Comparison of ENCODE assay signal across 36 mouse cellular contexts in the genomic region with DNA sequence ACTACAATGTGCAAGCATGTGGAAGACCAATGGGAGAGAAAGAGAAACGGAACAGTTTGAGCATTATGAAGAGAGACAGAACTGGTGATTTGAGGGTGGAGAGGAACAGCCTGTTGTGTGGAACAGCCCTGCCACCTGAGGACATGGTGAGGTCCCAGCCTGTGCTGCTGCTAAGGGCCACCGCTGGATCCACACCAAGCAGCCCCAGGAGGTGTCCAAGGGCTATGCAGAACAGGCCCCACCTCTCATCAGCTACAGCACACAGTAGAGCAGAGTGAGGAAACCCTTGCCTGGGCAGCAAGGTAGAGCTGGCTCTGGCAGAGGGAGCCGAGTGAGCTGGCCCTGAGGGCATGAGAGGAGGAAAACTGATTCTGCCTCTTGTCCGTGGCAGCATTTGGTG. TPM values are rescaled to one million over a fixed set of nuclear protein-coding genes. Genes with fewer than 3 reads are reported as not detected.
DNase-seq lines count a peak whose midpoint lies in the region; ATAC-seq and TF ChIP-seq lines count a peak whose summit lies in the region.
"Had no signal": no experiment of that assay in that cellular context is flagged by ENCODE, and none has a peak within 500 bp of the region (broad histone marks: within the 10 kb centered on the region; RNA-seq: fewer than 3 reads in every experiment).

No protein-coding gene starts in this region.

- H3K4me2 ChIP-seq in forebrain, embryonic 13.5 days: no peak overlapping the region
- no peak overlapping the region for H3K4me2 ChIP-seq in forebrain, embryonic 11.5 days (ENCODE audit: low read depth, low read length, severe bottlenecking)
- H3K4me2 ChIP-seq in kidney, embryonic 14.5 days (replicated peaks; ENCODE audit: low read depth, low read length): no peak overlapping the region
- H3K4me2 ChIP-seq in neural tube, embryonic 14.5 days (ENCODE audit: low read depth, low read length): no peak overlapping the region
- H3K4me2 ChIP-seq in neural tube, embryonic 15.5 days: no peak overlapping the region
- H3K4me2 ChIP-seq: embryonic facial prominence, embryonic 12.5 days; hindbrain, embryonic 13.5 days; intestine, embryonic 15.5 days had no signal

- TF ChIP-seq CTCF in gastrocnemius, adult 2 months (IDR thresholded peaks at IDR 0.05): no peak

- no peak overlapping the region for H3K9ac ChIP-seq in forebrain, embryonic 13.5 days
- H3K9ac ChIP-seq in forebrain, embryonic 11.5 days (ENCODE audit: low read length): no peak overlapping the region
- no peak overlapping the region for H3K9ac ChIP-seq in kidney, embryonic 14.5 days (ENCODE audit: low read depth, low read length)
- H3K9ac ChIP-seq in neural tube, embryonic 14.5 days (replicated peaks; ENCODE audit: low read depth, low read length): no peak overlapping the region
- H3K9ac ChIP-seq in neural tube, embryonic 15.5 days (replicated peaks): no peak overlapping the region
- H3K9ac ChIP-seq: embryonic facial prominence, embryonic 12.5 days; forebrain, postnatal 0 days; hindbrain, embryonic 13.5 days; intestine, embryonic 15.5 days had no signal

- H3K27ac ChIP-seq in forebrain, embryonic 13.5 days: no peak overlapping the region
- H3K27ac ChIP-seq in forebrain, embryonic 11.5 days (ENCODE audit: low read depth, low read length): no peak overlapping the region
- H3K27ac ChIP-seq in kidney, embryonic 14.5 days (ENCODE audit: low read depth, low read length): no peak overlapping the region
- H3K27ac ChIP-seq in neural tube, embryonic 14.5 days (ENCODE audit: low read depth, low read length): no peak overlapping the region
- no peak overlapping the region for H3K27ac ChIP-seq in neural tube, embryonic 15.5 days (replicated peaks)
- H3K27ac ChIP-seq in gastrocnemius, adult 2 months: no peak overlapping the region
- H3K27ac ChIP-seq: embryonic facial prominence, embryonic 12.5 days; heart, embryonic 10.5 days; hindbrain, embryonic 10.5 days; hindbrain, embryonic 13.5 days; intestine, embryonic 15.5 days had no signal

- no peaks in the 10 kb centered on the region for H3K27me3 ChIP-seq in forebrain, embryonic 13.5 days
- H3K27me3 ChIP-seq in forebrain, embryonic 11.5 days (ENCODE audit: control insufficient read depth, insufficient read depth, low read length): no peaks in the 10 kb centered on the region
- no peaks in the 10 kb centered on the region for H3K27me3 ChIP-seq in kidney, embryonic 14.5 days (ENCODE audit: control insufficient read depth, insufficient read depth, low read length)
- no peaks in the 10 kb centered on the region for H3K27me3 ChIP-seq in neural tube, embryonic 14.5 days (ENCODE audit: control insufficient read depth, insufficient read depth, low read length)
- H3K27me3 ChIP-seq in neural tube, embryonic 15.5 days (replicated peaks): no peaks in the 10 kb centered on the region
- H3K27me3 ChIP-seq: embryonic facial prominence, embryonic 12.5 days; hindbrain, embryonic 13.5 days; intestine, embryonic 15.5 days had no signal

- no peaks in the 10 kb centered on the region for H3K9me3 ChIP-seq in forebrain, embryonic 13.5 days (replicated peaks)
- no peaks in the 10 kb centered on the region for H3K9me3 ChIP-seq in forebrain, embryonic 11.5 days (ENCODE audit: control insufficient read depth, low read length)
- H3K9me3 ChIP-seq in kidney, embryonic 14.5 days (ENCODE audit: control insufficient read depth, low read length): no peaks in the 10 kb centered on the region
- H3K9me3 ChIP-seq in neural tube, embryonic 14.5 days (ENCODE audit: control insufficient read depth, low read length): no peaks in the 10 kb centered on the region
- H3K9me3 ChIP-seq in neural tube, embryonic 15.5 days (replicated peaks): no peaks in the 10 kb centered on the region
- H3K9me3 ChIP-seq: embryonic facial prominence, embryonic 12.5 days; heart, embryonic 10.5 days; hindbrain, embryonic 10.5 days; intestine, embryonic 15.5 days had no signal

- DNase-seq in forebrain, embryonic 11.5 days (ENCODE audit: low spot score): no peak
- DNase-seq in kidney, postnatal 36 days: no peak
- no peak for DNase-seq in gastrocnemius, adult 2 months
- DNase-seq: adrenal gland, adult 2 months; adrenal gland, postnatal 14 days; cerebellum, adult 11 months; cerebellum, adult 2 months; cerebellum, adult 9-11 months; cerebellum, postnatal 25 days; embryo, embryonic 11 days; forebrain, postnatal 0 days; gastrocnemius, postnatal 25 days; heart, adult 18-20 months; heart, postnatal 36 days; kidney, adult 11 months had no signal

- intact Hi-C loops in gastrocnemius, adult 2 months (cut with DNase I): no loop called here

- peak; percentile 13; the same call in 1 of the 2 replicates for ATAC-seq in forebrain, embryonic 13.5 days
- ATAC-seq in forebrain, embryonic 11.5 days (replicated peaks; ENCODE audit: low FRiP score): no peak; the same call in 1 of the 2 replicates
- ATAC-seq in kidney, embryonic 14.5 days (ENCODE audit: low FRiP score, low TSS enrichment): peak; percentile 43; the same call in 1 of the 2 replicates
- peak; percentile 21; the same call in 1 of the 2 replicates for ATAC-seq in neural tube, embryonic 14.5 days (ENCODE audit: low read depth)
- no peak for ATAC-seq in neural tube, embryonic 15.5 days (ENCODE audit: low FRiP score)
- ATAC-seq: CD4-positive, CD25-positive, alpha-beta regulatory T cell, adult 4 months; forebrain, embryonic 14.5 days; forebrain, postnatal 0 days; hindbrain, embryonic 16.5 days; intestine, embryonic 15.5 days had no signal

- H3K36me3 ChIP-seq in forebrain, embryonic 13.5 days (ENCODE audit: poor library complexity, severe bottlenecking): no peaks in the 10 kb centered on the region
- H3K36me3 ChIP-seq in forebrain, embryonic 11.5 days (ENCODE audit: control insufficient read depth, insufficient read depth, low read length): no peaks in the 10 kb centered on the region
- H3K36me3 ChIP-seq in kidney, embryonic 14.5 days (ENCODE audit: control insufficient read depth, insufficient read depth, low read length): no peaks in the 10 kb centered on the region
- no peaks in the 10 kb centered on the region for H3K36me3 ChIP-seq in neural tube, embryonic 14.5 days (ENCODE audit: control insufficient read depth, insufficient read depth, low read length)
- H3K36me3 ChIP-seq in neural tube, embryonic 15.5 days: no peaks in the 10 kb centered on the region
- H3K36me3 ChIP-seq: embryonic facial prominence, embryonic 12.5 days; heart, embryonic 10.5 days; hindbrain, embryonic 10.5 days; hindbrain, embryonic 13.5 days; intestine, embryonic 15.5 days had no signal

- WGBS in forebrain, embryonic 13.5 days: 88% methylated on average over 4 of the region's 4 CpGs
- WGBS in forebrain, embryonic 11.5 days: 80% methylated on average over 4 of the region's 4 CpGs
- WGBS in kidney, embryonic 14.5 days: 76% methylated on average over 4 of the region's 4 CpGs
- WGBS in neural tube, embryonic 14.5 days: 73% methylated on average over 4 of the region's 4 CpGs
- 91% methylated on average over 4 of the region's 4 CpGs for WGBS in neural tube, embryonic 15.5 days

- H3K4me3 ChIP-seq in forebrain, embryonic 13.5 days: no peak overlapping the region
- H3K4me3 ChIP-seq in forebrain, embryonic 11.5 days (ENCODE audit: low read depth, low read length): no peak overlapping the region
- H3K4me3 ChIP-seq in kidney, embryonic 14.5 days (ENCODE audit: low read length): no peak overlapping the region
- H3K4me3 ChIP-seq in neural tube, embryonic 14.5 days (ENCODE audit: low read depth, low read length): no peak overlapping the region
- no peak overlapping the region for H3K4me3 ChIP-seq in neural tube, embryonic 15.5 days (replicated peaks)
- H3K4me3 ChIP-seq in gastrocnemius, adult 2 months: no peak overlapping the region
- H3K4me3 ChIP-seq: embryonic facial prominence, embryonic 12.5 days; erythroblast, embryonic 14.5 days; heart, embryonic 10.5 days; hindbrain, embryonic 10.5 days; hindbrain, embryonic 13.5 days; intestine, embryonic 15.5 days had no signal

- H3K4me1 ChIP-seq in forebrain, embryonic 13.5 days: no peaks in the 10 kb centered on the region
- no peaks in the 10 kb centered on the region for H3K4me1 ChIP-seq in forebrain, embryonic 11.5 days (replicated peaks; ENCODE audit: control insufficient read depth, insufficient read depth, low read length)
- no peaks in the 10 kb centered on the region for H3K4me1 ChIP-seq in kidney, embryonic 14.5 days (ENCODE audit: control insufficient read depth, insufficient read depth, low read length)
- H3K4me1 ChIP-seq in neural tube, embryonic 14.5 days (ENCODE audit: control insufficient read depth, insufficient read depth, low read length): no peaks in the 10 kb centered on the region
- no peaks in the 10 kb centered on the region for H3K4me1 ChIP-seq in neural tube, embryonic 15.5 days
- H3K4me1 ChIP-seq: embryonic facial prominence, embryonic 12.5 days; heart, embryonic 10.5 days; hindbrain, embryonic 10.5 days; hindbrain, embryonic 13.5 days; intestine, embryonic 15.5 days had no signal

RNA-seq across cellular contexts. Expression of gene Gabrr3, which starts 5.1 kb away (rescaled TPM):
- polyA plus RNA-seq in forebrain, embryonic 13.5 days (2015; fragmentation: Nextera tagmentation; extraction: Ambion mirVana): 0.06 and 0.10 TPM in 2 replicates
- 0.07 TPM in 1 of 2 replicates, not detected in the other for polyA plus RNA-seq in forebrain, embryonic 11.5 days (2014; fragmentation: Nextera tagmentation; extraction: Ambion mirVana)
- not detected in 2 replicates for polyA plus RNA-seq in kidney, embryonic 14.5 days (2014; fragmentation: Nextera tagmentation; extraction: Ambion mirVana)
- 0.04 TPM in 1 of 2 replicates, not detected in the other for polyA plus RNA-seq in neural tube, embryonic 14.5 days (2014; fragmentation: Nextera tagmentation; extraction: Ambion mirVana)
- not detected in 2 replicates for polyA plus RNA-seq in neural tube, embryonic 15.5 days (2015; fragmentation: Nextera tagmentation; extraction: Ambion mirVana)
- not detected for total RNA-seq in gastrocnemius, adult 2 months (2021)
- total RNA-seq: adrenal gland, adult 2 months; adrenal gland, postnatal 14 days; adrenal gland, postnatal 4 days; common myeloid progenitor, adult 5-6 weeks; forebrain, postnatal 0 days; gastrocnemius, adult 8-10 months; gastrocnemius, postnatal 25 days; heart, postnatal 36 days; MEL had no signal
- polyA plus RNA-seq: adrenal gland, adult 2 months; C2C12; CD4-positive, CD25-positive, alpha-beta regulatory T cell, adult 4 months; forebrain, embryonic 14.5 days; forebrain, postnatal 0 days; heart, embryonic 10.5 days; heart, embryonic 14.5 days; heart, postnatal 0 days; hindbrain, embryonic 13.5 days; hindbrain, embryonic 16.5 days had no signal

RNA-seq across cellular contexts. Expression of gene Olfr209, which starts 38.2 kb away (rescaled TPM):
- polyA plus RNA-seq in forebrain, embryonic 13.5 days (2015; fragmentation: Nextera tagmentation; extraction: Ambion mirVana): not detected in 2 replicates
- not detected in 2 replicates for polyA plus RNA-seq in forebrain, embryonic 11.5 days (2014; fragmentation: Nextera tagmentation; extraction: Ambion mirVana)
- not detected in 2 replicates for polyA plus RNA-seq in kidney, embryonic 14.5 days (2014; fragmentation: Nextera tagmentation; extraction: Ambion mirVana)
- not detected in 2 replicates for polyA plus RNA-seq in neural tube, embryonic 14.5 days (2014; fragmentation: Nextera tagmentation; extraction: Ambion mirVana)
- not detected in 2 replicates for polyA plus RNA-seq in neural tube, embryonic 15.5 days (2015; fragmentation: Nextera tagmentation; extraction: Ambion mirVana)
- total RNA-seq in gastrocnemius, adult 2 months (2021): not detected
- total RNA-seq: adrenal gland, adult 2 months; adrenal gland, postnatal 14 days; adrenal gland, postnatal 4 days; common myeloid progenitor, adult 5-6 weeks; forebrain, postnatal 0 days; gastrocnemius, adult 8-10 months; gastrocnemius, postnatal 25 days; heart, adult 18-20 months; heart, postnatal 36 days; MEL had no signal
- polyA plus RNA-seq: adrenal gland, adult 2 months; C2C12; CD4-positive, CD25-positive, alpha-beta regulatory T cell, adult 4 months; cerebellum, adult 2 months; embryonic facial prominence, embryonic 12.5 days; erythroblast, embryonic 14.5 days; forebrain, embryonic 14.5 days; forebrain, postnatal 0 days; heart, embryonic 10.5 days; heart, embryonic 14.5 days; heart, postnatal 0 days; hindbrain, embryonic 10.5 days; hindbrain, embryonic 13.5 days; hindbrain, embryonic 16.5 days; intestine, embryonic 15.5 days had no signal

RNA-seq across cellular contexts. Expression of gene Olfr206, which starts 52.9 kb away (rescaled TPM):
- polyA plus RNA-seq in forebrain, embryonic 13.5 days (2015; fragmentation: Nextera tagmentation; extraction: Ambion mirVana): not detected in 2 replicates
- not detected in 2 replicates for polyA plus RNA-seq in forebrain, embryonic 11.5 days (2014; fragmentation: Nextera tagmentation; extraction: Ambion mirVana)
- polyA plus RNA-seq in kidney, embryonic 14.5 days (2014; fragmentation: Nextera tagmentation; extraction: Ambion mirVana): not detected in 2 replicates
- not detected in 2 replicates for polyA plus RNA-seq in neural tube, embryonic 14.5 days (2014; fragmentation: Nextera tagmentation; extraction: Ambion mirVana)
- not detected in 2 replicates for polyA plus RNA-seq in neural tube, embryonic 15.5 days (2015; fragmentation: Nextera tagmentation; extraction: Ambion mirVana)
- not detected for total RNA-seq in gastrocnemius, adult 2 months (2021)
- total RNA-seq: adrenal gland, adult 2 months; adrenal gland, postnatal 14 days; adrenal gland, postnatal 4 days; common myeloid progenitor, adult 5-6 weeks; forebrain, postnatal 0 days; gastrocnemius, adult 8-10 months; gastrocnemius, postnatal 25 days; heart, adult 18-20 months; heart, postnatal 36 days; MEL had no signal
- polyA plus RNA-seq: adrenal gland, adult 2 months; C2C12; CD4-positive, CD25-positive, alpha-beta regulatory T cell, adult 4 months; cerebellum, adult 2 months; embryonic facial prominence, embryonic 12.5 days; erythroblast, embryonic 14.5 days; forebrain, embryonic 14.5 days; forebrain, postnatal 0 days; frontal cortex, adult 2 months; heart, embryonic 10.5 days; heart, embryonic 14.5 days; heart, postnatal 0 days; hindbrain, embryonic 10.5 days; hindbrain, embryonic 13.5 days; hindbrain, embryonic 16.5 days; intestine, embryonic 15.5 days had no signal

Comparison
In these comparisons a context has a peak if more than half of its experiments do, and no peak if none do; other contexts are left out.
1. ATAC-seq: peak in forebrain, embryonic 13.5 days (single experiment), kidney, embryonic 14.5 days (single experiment) and neural tube, embryonic 14.5 days (single experiment); none in forebrain, embryonic 11.5 days (single experiment) and neural tube, embryonic 15.5 days (single experiment).